Mouse (Mus musculus) ES-E14 (cell line): ENCODE measurements at regions not wholly inside any gene's neighbourhood (a gene's known extent, or its start where the extent isn't known, plus 50 kb on each side); places are given as distances from the start of the nearest gene placed in this dataset.

Experiments used
- MAFK ChIP-seq: IDR thresholded peaks from 2 replicates; pipeline ENCODE4 v1.6.1; 2014; ENCODE audit warnings: mild to moderate bottlenecking, low read depth, low read length, inconsistent platforms; ENCODE audit not compliant: insufficient read depth
- ZNF384 ChIP-seq: IDR thresholded peaks from 2 replicates; pipeline ENCODE4 v1.6.1; 2012; ENCODE audit warnings: low read depth, low read length, inconsistent platforms

GRCm38 (mm10) chr11:20453786-20454185 is 89.3 kb upstream of the Sertad2 start:
- TF ChIP-seq ZNF384 = no peak
- no peak for TF ChIP-seq MAFK
